Mouse (Mus musculus) embryo, embryonic 11 days (tissue): Measurements from ENCODE around the gene Rasa2.
"Not testable (repeated sequence)": the region's sequence is repeated elsewhere in the genome, so short reads cannot be mapped to it uniquely, and the experiment has no call there.

Experiments
- DNase-seq: peaks from one replicate; pipeline ENCODE4 v3.0.0-alpha.2; 2015

Rasa2 gene

DNA sequence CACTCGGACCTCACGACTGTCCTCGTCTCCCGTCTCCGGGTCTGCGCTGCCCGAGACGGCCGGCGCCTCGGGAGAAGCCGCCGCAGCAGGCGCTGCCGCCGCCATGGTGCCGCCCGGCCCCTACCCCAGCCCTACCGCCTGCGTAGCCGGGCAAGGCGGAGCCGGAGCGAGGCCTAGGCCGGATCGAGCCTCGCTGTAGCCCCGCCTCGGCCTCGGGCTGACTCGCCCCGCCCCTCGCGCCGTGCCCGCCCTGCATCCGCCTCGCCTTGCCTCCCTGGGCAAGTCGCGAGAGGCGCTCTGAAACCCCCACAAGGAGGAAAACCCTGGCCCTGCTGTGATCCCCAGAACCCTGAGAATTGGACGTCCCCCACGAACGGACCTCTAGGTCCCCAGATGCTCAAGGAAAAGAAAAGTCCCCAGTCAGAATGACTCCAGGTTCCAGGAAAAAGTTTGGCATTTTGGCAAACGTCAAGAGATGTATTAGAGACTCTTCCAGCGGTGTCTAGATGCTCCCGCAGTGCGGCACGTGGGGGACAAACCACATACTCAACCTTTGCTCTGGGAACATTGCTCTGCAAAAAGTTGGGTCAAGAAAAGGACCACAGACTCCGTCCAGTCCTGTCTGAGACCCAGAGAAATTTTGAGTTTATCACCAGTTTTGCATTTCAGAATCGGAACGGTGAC is at the start of gene Rasa2:
Gene Rasa2, minus strand, starts transcription at position 229 of the 684 bp plus-strand sequence.
- DNase-seq, result peak; percentile 96

GRCm38 (mm10) chr9:96678611-96679010 is 47.2 kb upstream of the Rasa2 start:
- DNase-seq, result no peak

GRCm38 (mm10) chr9:96677711-96678110 is 46.3 kb upstream of the Rasa2 start:
- not testable (repeated sequence) for DNase-seq

- DNase-seq, result no peak
Measured at GRCm38 (mm10) chr9:96676671-96677070, 45.3 kb upstream of the Rasa2 start.

DNA sequence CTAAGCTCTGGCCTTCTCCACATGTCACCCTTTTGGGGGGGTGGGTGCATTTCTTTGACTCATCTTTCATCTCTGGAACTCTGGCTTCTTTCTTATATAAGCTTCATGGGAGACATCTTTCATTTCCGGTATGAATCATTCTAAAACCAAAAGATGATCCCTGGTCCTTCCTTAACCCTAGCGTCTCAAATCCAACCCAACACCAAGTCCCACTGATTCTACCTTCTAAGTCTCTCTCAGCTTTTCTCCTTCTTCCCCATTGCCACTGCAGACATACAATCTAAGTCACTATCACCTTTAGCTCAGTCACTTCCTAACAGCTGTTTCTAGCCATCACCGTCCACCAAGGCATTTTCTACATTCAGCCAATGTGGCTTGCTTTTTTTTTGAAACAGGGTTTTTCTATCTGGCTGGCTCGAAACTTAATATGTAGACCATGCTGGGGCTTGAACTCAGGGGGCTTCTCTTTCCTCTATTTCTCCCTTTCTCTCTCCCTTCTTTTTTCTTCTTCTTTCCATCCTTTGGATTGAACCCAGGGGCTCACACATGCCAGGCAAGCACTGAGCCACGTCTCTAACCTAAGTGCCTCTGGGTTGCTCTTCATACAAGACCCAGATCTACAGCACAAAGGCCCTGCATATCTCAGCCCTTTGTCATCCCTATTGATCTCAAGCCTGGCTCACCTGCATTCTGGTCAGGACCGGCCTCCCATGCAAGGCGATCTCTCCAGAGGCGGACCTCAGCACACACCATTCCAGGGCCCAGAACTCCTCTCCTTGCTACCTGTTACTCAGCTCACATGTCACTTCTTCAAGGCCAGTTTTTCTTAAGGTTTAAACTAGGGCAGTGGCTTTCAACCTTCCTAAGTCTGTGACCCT is 44.6 kb upstream of the Rasa2 start:
- no peak for DNase-seq

DNA sequence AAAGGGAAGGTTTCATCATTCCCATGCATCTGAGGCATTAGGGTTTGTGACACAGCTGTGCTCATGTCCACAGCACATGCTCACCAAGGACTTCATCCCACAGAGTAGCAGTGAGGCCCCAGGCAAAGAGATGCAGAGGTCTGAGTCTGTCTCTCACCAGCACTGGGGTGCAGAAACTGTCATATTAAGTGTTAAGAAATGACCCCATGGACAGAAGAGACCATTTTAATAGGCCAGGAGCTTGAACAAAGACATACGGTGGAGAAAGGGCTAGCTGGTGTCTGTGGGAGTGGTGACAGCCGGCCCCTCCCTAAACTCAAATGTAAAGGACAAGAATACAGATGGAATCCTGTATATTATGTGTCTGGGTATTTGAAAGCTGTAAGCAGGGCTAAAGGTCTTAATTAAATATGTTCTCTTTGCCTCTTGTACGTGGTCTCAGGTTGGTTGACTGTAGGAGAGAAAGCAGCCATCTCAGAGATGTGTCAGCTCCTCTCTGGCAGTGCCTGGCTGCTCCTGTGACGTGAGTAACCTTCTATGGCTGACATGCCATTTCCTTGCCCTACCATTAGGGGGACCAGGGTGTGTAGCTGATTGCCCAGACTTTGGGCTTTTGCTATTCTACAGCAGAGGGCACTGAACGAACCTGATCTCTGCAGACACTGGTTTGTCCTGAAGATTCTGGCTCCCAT is 43.8 kb upstream of the Rasa2 start:
- DNase-seq, result peak; percentile 71

DNA sequence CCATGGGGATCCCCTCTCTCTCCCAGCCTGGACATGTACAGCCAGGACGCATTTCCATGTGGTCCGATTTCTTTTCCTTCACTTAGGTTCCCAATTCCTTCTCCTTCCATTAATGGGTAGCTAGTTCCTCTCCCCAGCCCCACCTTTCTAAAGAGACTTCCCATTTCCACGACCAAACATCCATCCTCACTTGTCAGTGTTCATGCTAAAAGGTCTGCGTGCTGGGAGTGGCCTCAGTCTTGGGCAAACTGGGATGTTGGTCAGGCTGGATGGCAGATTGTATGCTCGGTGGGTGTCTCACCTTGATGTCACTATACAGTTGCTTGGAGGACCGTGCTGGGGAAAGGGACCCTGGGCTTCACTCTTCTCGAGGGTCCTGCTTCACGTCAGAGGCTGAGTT is 42.9 kb upstream of the Rasa2 start:
- no peak for DNase-seq

DNA sequence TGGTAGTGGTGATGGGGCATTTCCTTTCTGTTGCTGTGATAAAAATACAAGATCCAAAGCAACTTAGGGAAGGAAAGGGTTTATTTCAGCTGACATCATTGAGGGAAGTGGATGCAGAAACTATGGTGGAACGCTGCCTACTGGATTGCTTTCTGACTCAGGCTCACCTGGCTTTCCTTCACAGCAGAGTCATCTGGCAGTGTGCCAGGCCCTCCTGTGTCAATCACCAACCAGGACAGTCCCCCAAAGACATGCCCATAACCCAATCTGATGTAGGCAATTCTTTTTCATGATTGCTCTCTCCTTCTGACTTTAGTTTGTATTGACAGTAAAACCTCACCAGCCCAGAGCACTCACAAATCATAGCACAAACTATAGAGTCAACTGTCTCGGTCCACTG is 41.0 kb upstream of the Rasa2 start:
- DNase-seq, result no peak

DNA sequence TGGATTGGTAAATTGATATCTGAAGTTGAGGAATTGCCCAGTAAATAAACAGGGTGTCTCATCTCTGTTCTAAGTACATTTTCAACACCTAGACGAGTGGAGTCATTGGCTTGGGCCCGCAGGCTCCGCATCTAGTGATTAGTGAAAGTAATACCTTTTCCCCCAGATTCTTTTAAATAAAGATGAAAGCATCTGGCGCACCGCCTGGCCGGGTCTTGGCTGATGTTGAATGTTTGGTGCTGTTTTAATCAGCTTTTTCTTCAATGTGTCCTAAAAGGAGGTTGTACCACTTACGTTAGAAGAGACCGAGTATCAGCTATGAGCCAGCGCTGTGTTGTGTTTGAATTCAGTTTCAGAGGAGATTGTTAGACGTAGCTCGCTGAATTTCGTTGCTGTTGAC is 39.8 kb upstream of the Rasa2 start:
- no peak for DNase-seq

DNA sequence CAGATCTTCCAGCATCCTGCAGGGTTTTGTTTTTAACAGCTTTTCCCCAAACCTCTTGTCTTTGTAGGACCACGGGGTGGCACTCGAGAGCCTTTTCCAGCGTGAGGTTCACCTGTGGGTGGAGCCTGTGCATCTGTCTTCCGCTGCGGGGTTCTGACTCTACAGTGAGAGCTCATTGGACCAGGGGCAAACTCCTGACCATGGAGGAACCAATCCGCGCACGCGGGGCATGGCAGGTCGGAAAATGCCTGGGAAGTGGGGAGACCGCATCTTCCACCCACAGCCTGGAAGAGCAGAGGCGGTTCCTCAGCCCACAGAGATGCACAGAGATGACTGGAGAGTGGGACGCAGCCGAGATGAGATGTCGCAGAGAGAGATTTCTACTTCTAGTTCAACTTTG is 38.5 kb upstream of the Rasa2 start:
- peak; percentile 98 for DNase-seq

GRCm38 (mm10) chr9:96668628-96669027 is 37.2 kb upstream of the Rasa2 start:
- DNase-seq, result peak; percentile 63

GRCm38 (mm10) chr9:96660510-96661244 is 29.3 kb upstream of the Rasa2 start:
- DNase-seq, result peak; percentile 21

DNA sequence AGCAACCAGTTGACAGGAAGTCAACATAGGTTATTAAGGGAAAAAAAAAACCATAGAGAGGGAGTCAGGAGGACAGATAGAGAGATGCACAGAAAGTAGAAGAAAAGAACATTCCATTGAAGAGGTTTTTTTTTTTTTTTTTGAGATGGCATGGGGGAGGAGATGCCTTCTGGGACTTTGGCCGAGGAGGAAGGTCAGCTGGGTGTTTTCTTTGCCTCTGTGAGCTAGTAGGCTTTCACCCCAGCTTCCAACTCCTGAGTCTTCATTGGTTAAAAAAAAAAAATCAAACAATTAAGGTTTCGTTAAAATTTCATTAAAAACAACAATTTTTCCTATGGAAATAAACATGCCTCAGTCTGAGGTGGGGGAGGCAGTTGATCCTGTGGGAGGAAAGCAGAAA is 28.4 kb upstream of the Rasa2 start:
- no peak for DNase-seq

DNA sequence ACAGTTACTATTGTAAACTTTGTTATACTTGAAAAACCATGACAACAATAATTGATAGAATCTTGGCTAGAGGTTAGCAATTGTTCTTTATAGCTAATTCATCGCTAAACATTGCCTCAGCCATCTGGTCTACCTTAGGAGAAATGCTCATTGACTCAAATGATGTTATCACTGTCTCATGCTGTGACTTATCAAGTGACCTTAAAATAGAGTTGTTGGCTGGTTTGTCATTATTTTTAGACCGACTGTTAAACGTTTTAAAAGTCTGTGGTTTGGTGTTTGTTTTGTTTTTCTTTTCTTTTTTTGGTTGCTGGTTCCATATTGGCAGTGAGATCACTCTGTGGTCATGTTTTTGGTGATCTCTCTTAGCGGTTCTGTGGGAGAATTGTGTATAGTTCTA is 22.1 kb upstream of the Rasa2 start:
- no peak for DNase-seq

GRCm38 (mm10) chr9:96652763-96653162 is 21.3 kb upstream of the Rasa2 start:
- peak; percentile 45 for DNase-seq

DNA sequence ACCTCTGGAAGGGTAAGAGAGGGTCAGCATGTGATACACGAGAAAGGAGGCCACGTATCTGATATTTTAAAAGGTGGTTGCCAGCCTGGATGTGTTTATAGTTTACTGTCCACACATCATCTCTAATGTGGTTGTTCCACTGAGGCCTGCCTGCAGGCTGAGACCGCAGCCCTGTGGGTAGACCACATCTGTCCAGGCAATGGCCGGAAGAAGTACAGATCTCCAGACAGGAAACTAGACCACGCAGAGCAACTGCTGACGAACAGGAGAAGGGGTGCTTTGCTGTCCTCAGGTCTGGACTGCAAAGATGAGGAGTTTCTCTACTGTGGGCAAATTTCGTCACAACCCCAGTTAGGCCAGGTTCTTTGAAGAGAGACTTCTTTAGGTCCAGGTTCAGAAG is 19.4 kb upstream of the Rasa2 start:
- no peak for DNase-seq

DNA sequence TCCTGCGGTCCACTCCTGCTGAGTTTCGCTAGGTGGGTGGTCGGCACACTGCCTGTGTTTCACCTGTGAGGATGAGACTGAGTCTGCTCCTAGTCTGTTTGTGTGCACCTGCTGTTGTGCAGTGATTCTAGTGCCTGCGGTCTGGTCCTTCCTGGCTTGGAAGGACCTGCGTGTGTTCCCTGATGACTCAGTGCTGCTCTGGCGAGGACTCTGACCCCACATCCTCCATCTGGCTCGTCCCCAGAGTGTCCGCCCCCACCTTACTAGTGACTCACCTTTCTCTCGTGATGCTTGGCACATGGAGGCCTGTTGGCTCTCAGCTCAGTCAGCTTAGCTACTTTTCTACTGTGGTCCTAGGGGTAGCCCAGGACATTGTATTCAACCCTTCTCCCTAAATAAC is 18.5 kb upstream of the Rasa2 start:
- no peak for DNase-seq

GRCm38 (mm10) chr9:96649362-96649761 is 17.9 kb upstream of the Rasa2 start:
- no peak for DNase-seq

- DNase-seq, result no peak
Measured at GRCm38 (mm10) chr9:96646668-96647295, 15.4 kb upstream of the Rasa2 start.

DNA sequence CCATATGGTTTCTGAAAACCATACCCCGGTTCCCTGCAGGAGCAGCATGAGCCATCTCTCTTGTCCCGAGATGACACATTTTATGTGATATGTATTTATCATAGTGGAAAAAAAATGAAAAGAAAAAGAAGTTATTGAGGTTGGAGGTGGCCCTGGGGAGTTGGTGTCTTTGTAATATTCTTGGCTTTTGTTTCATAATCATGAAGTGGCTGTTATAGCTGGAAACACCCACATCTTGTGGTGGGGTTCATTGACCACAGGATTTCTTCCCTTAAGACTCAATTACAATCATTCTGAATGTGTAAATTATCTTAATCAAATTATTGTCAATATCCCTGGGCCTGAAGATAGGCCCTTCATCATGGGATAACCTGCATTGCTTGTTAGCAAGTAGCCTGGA is 13.4 kb upstream of the Rasa2 start:
- DNase-seq, result no peak

- DNase-seq, result not testable (repeated sequence)
Measured at GRCm38 (mm10) chr9:96644002-96644401, 12.6 kb upstream of the Rasa2 start.

DNA sequence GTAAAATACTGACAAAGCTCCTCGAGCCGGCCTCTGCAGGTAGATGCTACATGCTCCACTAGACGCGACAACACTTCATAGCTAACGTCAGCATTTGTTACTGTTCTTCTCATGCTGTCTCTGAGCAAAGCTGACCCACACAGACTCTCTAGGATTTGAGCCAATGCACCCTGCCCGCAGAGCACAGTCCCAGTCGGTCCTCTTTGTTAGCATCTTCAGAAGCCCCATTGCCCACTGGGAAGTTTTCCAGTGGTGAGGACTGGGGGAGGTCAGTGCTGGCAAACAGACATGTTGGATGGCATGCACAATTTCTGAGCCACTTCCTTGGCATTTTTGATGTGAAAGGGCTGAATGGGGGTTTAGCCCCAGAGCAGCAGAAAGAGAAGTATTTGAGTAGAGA is 8.0 kb upstream of the Rasa2 start:
- no peak for DNase-seq

DNA sequence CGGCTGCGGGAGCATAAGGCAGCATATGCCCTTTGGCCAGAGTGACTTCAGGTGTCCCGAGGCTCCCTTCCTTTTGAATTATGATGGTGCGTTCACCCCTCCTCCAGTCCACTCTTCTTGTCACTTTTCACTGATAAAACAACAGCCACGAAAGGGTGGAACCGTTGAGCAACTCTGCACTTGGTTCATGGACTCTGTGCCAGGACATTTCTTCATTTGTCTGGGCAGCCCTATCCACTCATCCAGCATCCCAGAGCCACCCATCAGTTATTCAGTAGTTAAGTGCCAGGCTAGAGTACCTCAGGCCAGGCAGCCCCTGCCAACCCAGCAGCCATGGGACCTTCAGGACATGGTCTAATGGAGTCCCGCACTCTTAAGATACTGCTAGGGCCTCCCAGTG is 7.1 kb upstream of the Rasa2 start:
- no peak for DNase-seq
